Mouse (Mus musculus) urinary bladder, postnatal 4 days (tissue): ENCODE data around the gene Cnp.
"Not testable (repeated sequence)": the region's sequence is repeated elsewhere in the genome, so short reads cannot be mapped to it uniquely, and the experiment has no call there.

Experiments used
- DNase-seq, 2 experiments: peaks; one replicate each; pipeline ENCODE4 v3.0.0; 2021 to 2022; ENCODE audit warnings: low spot score in 2 of 2

Cnp gene

GRCm38 (mm10) chr11:100588462-100588861, 13.8 kb downstream of the Cnp start:
- no peak for DNase-seq

GRCm38 (mm10) chr11:100592346-100593046, 17.8 kb downstream of the Cnp start:
- no peak for DNase-seq

DNA sequence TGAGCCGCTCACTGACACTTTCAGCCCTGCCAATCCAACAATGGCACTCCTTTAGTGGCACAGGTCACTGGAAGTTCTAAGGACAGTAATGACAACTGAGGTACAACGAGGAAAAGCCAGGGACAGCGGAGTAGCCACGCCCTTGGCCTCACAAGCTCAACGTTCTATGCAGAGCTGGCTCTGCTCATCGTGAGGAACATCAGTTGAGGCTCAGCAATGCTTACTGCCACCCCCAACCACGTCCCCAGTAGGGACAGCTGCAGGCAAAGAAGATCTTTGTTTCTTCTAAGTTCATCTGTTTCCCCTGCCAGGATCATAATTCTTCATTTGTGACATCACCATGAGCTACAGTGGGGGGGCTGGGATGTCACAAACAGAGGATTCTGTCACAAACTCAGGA, 19.9 kb downstream of the Cnp start:
- no peak for DNase-seq

DNA sequence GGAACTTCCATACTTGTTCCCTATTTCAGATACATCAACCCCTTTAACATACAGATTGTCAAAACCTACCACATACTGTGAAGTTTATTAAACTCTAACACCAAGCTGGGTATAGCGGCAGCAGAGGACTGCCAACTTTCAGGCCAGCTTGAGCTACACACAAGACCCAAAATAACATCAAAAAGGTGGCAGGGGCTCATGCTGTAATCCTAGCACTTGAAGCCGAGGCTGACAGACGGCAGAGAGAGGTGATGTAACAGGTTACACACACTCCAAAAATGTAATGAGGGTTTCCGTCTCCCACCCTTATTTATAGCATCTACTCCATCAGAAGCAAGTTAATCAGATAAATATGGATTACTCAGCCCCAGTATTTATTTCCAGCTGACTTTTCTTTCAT, 20.8 kb downstream of the Cnp start:
- DNase-seq: no peak

DNA sequence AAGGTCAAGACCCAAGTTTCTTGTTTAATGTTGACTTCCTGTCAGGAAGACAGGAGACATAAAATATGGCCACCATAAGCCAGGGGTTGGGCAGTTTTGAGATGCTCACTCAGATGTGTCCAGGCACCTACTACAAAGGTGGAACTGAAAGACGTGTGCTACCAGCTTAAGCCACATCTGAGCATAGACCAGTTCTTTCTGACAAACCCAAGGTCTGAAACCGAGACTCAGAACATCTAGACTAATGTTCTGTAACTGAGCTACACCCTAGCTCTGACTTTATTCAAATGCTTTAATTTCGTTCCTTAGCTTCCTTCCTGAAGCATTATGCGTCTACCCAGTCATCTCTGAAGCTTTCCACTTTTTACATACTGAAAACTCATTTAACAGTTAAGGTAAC, 23.4 kb downstream of the Cnp start:
- DNase-seq: no peak

GRCm38 (mm10) chr11:100601372-100601771, 26.7 kb downstream of the Cnp start:
- no peak for DNase-seq

GRCm38 (mm10) chr11:100603155-100603554, 28.5 kb downstream of the Cnp start:
- DNase-seq: no peak

GRCm38 (mm10) chr11:100603813-100604212, 29.1 kb downstream of the Cnp start:
- DNase-seq: no peak

DNA sequence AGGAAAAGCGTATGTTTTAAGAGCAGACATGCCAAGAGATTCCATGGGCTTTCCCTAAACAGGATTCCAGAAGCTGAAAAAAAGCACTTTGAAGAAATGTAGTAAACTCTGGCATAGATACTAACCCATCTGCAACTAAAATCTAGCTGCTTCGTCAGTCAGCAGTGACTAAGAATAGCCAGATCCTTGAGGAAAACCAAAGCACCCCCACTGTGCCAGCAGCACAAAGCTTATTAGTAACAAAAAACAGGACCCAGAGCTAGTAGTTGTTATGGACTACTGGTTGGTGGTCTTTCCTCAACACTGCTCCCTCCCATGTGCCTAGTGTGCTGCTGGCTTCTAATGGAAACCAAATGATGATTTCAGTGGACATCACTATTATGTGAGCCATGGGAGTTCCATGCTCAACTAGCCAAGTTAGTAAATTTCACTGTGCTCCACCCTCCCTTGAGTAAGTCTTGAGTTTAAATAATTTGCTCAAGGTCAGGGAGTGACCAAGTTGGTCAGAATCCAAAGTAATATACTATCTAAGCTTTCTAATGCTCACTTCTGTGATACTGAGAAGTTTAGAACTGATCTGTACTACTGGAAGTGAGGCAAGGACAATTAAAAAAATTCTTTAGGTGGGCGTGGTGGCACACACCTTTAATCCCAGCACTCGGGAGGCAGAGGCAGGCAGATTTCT, 29.8 kb downstream of the Cnp start:
- no peak for DNase-seq

DNA sequence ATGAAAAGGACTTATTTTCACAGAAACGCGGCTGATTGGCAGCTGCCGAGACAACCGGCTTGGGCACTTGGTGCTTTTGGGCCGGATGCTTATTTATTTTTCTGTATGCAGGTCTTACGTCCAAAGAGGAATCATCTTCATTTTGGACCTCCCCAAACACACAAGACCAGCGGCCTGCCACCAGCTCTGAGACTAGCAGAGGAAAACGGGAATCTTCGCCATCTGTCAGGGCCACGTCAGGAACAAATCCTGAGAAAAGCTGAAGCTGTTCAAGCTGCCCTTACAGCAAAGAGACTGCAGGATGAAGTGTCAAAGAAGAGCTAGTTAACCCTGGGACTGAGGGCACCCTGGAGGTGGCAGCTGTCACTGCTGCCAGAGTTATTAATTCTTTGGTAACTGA, 30.7 kb downstream of the Cnp start:
- DNase-seq: no peak

GRCm38 (mm10) chr11:100607121-100607520, 32.4 kb downstream of the Cnp start:
- no peak for DNase-seq

GRCm38 (mm10) chr11:100608796-100609195, 34.1 kb downstream of the Cnp start:
- no peak for DNase-seq

GRCm38 (mm10) chr11:100609355-100609996, 34.8 kb downstream of the Cnp start:
- no peak for DNase-seq

DNA sequence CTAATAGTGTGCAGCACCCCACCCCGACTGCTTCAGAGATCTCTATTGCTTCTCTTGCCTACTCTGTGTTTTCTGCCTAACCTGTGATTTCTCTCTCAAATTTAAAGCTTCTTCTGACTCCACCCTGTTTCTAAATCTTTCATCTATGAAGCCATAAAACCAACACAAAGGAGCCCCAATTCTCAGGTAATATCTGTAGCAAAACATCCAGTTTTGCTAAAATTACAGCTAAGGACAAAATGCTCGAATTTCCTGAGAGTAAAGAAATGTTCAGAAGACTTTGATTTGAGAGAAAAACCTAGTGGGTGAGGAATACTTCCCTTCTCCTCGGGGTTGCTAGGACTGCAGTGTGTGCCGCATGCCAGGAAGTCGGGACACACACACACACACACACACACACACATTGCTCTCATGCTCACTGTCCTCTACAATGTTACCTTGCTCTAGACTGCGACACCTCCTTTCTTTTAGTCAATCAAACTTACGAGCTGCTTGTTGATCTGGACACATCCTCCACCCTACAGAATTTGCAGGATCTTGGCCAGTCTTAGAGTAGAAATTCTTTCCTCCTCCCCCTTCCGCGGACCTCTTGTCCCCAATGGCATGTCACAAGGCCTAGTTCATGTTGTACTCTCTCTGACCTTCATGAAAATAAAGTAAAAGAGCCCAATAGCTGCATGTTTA, 35.4 kb downstream of the Cnp start:
- DNase-seq: no peak

- no peak for DNase-seq
Measured at GRCm38 (mm10) chr11:100611627-100612026, 36.9 kb downstream of the Cnp start.

DNA sequence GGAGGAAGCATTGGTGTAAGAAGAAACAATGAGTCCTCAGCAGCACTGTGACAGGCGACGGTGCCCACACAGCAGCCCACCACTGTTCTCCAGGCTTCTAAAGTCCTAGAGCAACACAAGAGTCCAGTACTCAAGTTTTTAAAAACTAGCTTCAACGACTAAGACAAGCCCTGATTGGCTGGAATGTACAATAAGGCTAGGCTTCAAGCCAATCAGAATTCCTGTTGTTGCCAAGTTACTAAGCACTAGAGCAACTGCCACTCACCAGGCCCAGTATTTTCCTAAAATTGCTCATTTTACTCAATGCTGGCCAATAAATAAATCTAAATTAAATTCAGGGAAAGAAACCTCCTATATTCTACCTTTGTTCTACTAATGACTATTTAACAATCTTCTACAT, 38.5 kb downstream of the Cnp start:
- no peak for DNase-seq

- DNase-seq: no peak
Measured at GRCm38 (mm10) chr11:100616332-100616731, 41.6 kb downstream of the Cnp start.

DNA sequence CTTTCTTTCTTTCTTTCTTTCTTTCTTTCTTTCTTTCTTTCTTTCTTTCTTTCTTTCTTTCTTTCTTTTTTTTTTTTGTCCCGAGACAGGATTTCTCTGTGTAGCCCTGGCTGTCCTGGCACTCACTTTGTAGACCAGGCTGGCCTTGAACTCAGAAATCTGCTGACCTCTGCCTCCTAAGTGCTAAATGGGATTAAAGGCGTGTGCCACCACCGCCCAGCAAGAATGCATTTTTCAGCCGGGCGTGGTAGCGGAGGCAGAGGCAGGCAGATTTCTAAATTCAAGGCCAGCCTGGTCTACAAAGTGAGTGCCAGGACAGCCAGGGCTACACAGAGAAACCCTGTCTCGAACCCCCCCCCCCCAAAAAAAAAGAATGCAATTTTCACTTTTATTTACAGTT, 42.1 kb downstream of the Cnp start:
- DNase-seq: not testable (repeated sequence)

GRCm38 (mm10) chr11:100617480-100617879, 42.8 kb downstream of the Cnp start:
- no peak for DNase-seq

DNA sequence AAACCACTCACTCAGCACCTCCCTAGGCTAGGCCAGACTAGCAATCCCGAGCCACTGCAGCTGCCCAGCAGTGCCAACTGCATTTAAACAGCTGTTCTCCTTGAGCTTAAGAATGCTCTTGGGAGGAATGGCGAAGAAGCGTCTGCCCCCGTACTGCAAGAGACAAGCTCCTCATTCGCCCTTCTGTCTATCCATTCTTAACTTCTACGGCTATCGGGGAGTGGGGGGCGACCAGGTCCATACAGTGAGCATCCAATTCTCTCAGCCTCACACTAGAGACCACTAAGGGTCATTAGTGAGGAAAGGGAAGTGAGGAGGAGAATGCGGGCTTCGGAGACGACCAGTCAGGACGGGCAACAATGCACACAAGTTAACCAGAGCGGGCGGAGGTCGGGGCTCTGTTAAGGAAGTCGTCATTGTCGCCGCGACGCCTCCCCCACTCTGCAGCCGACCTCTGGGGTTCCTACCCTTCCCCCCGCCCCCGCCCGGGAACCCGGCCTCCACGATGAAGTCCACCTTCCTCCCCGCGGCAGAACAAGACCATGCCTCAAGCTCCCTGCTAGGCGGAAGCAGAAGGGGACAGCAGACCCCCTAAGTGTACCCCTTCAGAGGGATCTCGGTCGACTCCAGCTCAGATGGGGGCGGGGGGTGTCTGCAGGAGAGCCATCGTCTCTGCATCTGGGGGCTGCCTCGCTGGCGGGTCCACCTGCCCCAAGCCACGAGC, 44.2 kb downstream of the Cnp start, which contains the start of gene Nkiras2:
TSS of gene Nkiras2 (plus strand) at position 484 of the 724 bp plus-strand sequence.
- DNase-seq: peak in 1 of 2 experiments; percentile 52

DNA sequence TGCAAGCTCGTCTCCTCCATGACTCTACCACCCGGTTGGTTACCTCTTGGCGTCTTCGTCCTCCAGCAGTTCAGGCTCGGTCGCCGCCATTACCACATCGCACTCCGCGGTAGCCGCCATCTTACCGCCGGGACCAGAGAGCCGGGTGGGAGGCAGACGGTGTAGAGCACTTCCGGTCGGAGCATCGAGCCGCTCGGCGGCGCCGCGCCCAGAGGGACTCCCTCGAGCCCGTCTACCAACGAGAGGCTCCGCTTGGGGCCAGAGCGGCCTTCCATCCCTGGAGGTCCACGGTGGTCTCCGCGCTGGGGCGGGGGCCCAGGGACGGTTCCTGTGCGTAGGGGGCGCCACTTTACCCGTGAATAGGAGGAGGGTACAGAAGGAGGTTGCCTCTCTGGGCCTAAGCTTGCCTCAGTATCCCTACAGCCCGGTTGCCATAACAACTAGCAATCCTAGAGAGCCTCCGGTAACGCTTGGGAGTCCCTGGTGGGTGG, 44.8 kb downstream of the Cnp start:
- peak; percentile 93 for DNase-seq
